Mouse (Mus musculus) kidney, adult 2 months (tissue): ENCODE measurements around the gene Pbrm1.

ENCODE experiments used
- CTCF ChIP-seq: fragments of 200-500 bp; conservative IDR thresholded peaks from 2 replicates; pipeline ENCODE4 v1.5.1; 2011; ENCODE audit warnings: low read depth, mild to moderate bottlenecking, control low read depth, low read length, moderate library complexity, mixed read lengths; ENCODE audit not compliant: insufficient read depth, insufficient read length
- POLR2A ChIP-seq: fragments of 200-500 bp; IDR thresholded peaks from one replicate; pipeline ENCODE4 v1.6.1; 2011; ENCODE audit warnings: low read depth, low read length, control low read depth

GRCm38 (mm10) chr14:31166827-31167226, 147.9 kb downstream of the Pbrm1 start:
- TF ChIP-seq POLR2A (no peak), CTCF (no peak)
